Mouse (Mus musculus): ENCODE data around the gene 3830406C13Rik. TPM values are rescaled to one million over a fixed set of nuclear protein-coding genes. Genes with fewer than 3 reads are reported as not detected.
A peak's percentile ranks its signal among the peaks of the same experiment; 100 is the strongest.
"Not testable (repeated sequence)": the region's sequence is repeated elsewhere in the genome, so short reads cannot be mapped to it uniquely, and the experiment has no call there.

Gene 3830406C13Rik
- total RNA-seq (2021): 10 to 100 TPM; 27.4 to 30.1 TPM
- long read RNA-seq, experiment 1, transcript 3830406C13Rik-206 (5 exons, 2,292 nt): minor isoform, 6 of 26 reads
- long read RNA-seq, experiment 1, transcript 3830406C13Rik-202 (5 exons, 2,452 nt): major isoform, 9 of 26 reads
- long read RNA-seq, experiment 1, partial matches to known transcripts: 2 of 26 reads
- long read RNA-seq, experiment 1, other reads (novel, unspliced or antisense): 5 of 26 reads
- long read RNA-seq, experiment 2, transcript 3830406C13Rik-202 (5 exons, 2,452 nt): major isoform, 10 of 21 reads
- long read RNA-seq, experiment 2, partial matches to known transcripts: 2 of 21 reads
- long read RNA-seq, experiment 2, other reads (novel, unspliced or antisense): 3 of 21 reads

DNA sequence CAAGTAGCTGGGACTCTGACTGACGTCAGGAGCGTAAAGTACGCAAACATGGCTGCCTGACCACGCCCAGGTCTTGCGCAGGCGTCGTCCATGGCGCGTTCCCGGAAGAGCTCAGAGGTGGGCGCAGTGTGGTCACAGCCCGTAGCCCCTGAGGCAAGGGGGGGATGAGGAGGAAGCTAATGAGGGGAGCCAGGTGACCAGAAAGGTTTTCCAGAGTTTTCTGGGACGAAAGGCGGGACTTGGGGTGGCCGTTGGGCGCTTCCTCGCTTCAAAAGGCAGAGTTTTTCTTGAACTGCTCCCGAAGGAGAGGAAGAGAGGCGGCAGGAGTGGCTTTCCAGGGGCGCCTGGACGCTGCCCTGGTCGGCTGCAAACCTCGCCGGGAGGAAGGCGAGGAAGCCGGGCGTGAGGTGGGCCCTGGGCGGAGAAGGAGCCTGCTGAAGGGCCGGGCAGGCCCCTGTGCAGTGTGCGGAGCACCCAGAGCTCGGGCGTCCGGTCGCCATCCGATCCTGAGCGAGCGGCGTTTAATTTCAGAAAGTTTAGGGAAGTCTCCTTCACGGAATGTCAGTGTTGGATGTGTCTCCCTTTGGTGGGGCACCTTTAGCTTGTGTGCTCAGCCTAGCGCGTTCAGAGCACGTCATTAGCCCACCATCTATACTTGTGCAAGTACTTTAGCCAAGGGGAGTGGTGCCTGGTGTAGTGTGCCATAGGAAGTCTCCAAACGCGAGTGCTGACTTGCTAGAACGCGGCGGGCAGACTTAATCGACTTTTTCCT lies at the start of gene 3830406C13Rik:
Gene 3830406C13Rik, plus strand, starts transcription at position 33 of the 772 bp plus-strand sequence.
- peak; percentile 83 to 85 for DNase-seq (ENCODE audit: extremely low spot score in 1 of 2, low spot score in 2 of 2)
- Histone ChIP-seq H3K4me3 (peak within 1 kb of the TSS; percentile 59), H3K27ac (peak within 1 kb of the TSS; percentile 93)
- no peak for TF ChIP-seq CTCF (IDR thresholded peaks at IDR 0.05)
- intact Hi-C loops (cut with DNase I): no loop called here

DNA sequence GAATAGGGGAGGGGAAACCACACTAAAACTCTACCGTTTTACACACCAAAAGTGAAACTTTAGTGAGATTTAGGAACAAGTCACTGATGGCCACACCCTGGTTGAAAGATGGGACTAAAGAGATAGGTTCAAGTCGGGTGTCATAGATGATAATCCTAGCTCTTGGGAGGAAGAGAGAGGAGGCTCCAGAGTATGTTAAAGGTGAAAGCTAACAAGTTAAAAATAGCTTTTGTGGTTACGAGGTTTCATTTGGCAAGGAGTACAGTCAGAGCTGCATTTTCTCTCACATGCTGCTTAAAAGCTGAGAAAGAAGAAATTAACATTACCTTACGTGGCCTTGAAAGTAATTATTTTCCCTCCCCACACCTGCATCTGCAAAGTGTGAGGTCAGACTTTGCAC lies 40.2 kb upstream of the 3830406C13Rik start:
- H3K4me3 ChIP-seq: no peak overlapping the region

DNA sequence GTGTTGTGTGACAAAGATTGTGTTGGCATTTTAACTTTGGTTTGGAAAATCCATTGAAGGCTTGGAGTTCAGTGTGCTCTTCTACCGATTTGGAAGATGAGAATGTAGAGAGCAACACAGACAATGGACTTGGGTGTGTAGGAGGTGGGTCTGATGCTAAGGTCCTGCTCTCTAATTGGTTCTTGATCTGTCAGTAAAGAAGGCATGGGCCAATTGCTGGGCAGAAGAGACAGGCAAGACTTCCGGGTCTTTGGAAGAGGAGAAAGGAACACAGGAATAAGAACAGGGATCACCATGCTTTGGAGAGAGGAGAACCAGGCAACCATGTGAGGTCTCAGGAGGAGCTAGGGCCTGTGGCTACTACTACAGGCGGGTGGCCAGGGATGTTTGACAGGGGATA lies 7.9 kb upstream of the 3830406C13Rik start:
- no peak for DNase-seq (ENCODE audit: extremely low spot score in 1 of 2, low spot score in 2 of 2)
- no peak for TF ChIP-seq CTCF (IDR thresholded peaks at IDR 0.05)
- Histone ChIP-seq H3K4me3 (no peak overlapping the region), H3K27ac (no peak overlapping the region)
- intact Hi-C loops (cut with DNase I): loop anchor here (5.0 kb wide), 1 partner anchor 34 kb away; no protein-coding TSS in a partner anchor

More for the DNA sequence above, 40.2 kb upstream of the 3830406C13Rik start:
- TF ChIP-seq CTCF (IDR thresholded peaks at IDR 0.05): no peak
- no peak overlapping the region for H3K27ac ChIP-seq
- intact Hi-C loops (cut with DNase I): loop anchor here (5.0 kb wide), 1 partner anchor 34 kb away; no protein-coding TSS in a partner anchor
- DNase-seq (ENCODE audit: extremely low spot score in 1 of 2, low spot score in 2 of 2): no peak

DNA sequence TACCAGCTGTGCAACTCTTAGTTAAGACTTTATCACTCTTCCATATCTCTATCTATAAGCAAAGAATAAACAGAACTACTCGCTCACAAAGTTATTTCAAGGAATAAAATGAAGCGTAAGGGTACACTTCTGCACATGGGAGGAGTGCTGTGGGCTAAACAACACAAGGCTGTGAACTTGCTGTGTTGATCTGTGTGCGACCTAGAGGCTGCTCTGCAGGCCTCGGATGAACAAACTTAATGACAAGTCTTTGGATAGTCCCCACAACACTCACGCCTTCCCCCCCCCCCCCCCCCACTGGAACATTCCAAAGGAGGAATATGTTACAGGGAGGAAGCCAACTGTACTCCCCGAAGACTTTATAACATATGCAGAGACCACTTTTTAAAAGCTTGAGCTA lies 332 bp upstream of the 3830406C13Rik start, which contains the start of gene Gm49355:
Gene Gm49355, plus strand, starts transcription at position 336 of the 400 bp plus-strand sequence.
- H3K27ac ChIP-seq: peak within 1 kb of the TSS; percentile 93
- no peak for DNase-seq (ENCODE audit: extremely low spot score in 1 of 2, low spot score in 2 of 2)
- intact Hi-C loops (cut with DNase I): no loop called here
- no peak for TF ChIP-seq CTCF (IDR thresholded peaks at IDR 0.05)
- H3K4me3 ChIP-seq: peak within 1 kb of the TSS; percentile 59

DNA sequence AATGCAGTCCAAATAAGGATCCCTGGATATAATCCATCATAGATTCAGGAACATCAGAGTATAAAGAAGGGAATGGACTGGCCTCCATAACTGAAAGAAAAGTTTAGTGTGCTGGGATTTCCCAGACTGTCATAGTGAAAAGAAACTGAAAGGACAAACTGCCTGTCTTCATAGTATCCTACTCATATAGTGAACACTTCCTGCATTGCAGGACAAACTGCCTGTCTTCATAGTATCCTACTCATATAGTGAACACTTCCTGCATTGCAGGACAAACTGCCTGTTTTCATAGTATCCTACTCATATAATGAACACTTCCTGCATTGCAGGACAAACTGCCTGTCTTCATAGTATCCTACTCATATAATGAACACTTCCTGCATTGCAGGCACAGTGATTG lies 5.8 kb downstream of the 3830406C13Rik start:
- H3K4me3 ChIP-seq; intact Hi-C loops (cut with DNase I); DNase-seq (ENCODE audit: extremely low spot score in 1 of 2, low spot score in 2 of 2); H3K27ac ChIP-seq: not testable (repeated sequence)

DNA sequence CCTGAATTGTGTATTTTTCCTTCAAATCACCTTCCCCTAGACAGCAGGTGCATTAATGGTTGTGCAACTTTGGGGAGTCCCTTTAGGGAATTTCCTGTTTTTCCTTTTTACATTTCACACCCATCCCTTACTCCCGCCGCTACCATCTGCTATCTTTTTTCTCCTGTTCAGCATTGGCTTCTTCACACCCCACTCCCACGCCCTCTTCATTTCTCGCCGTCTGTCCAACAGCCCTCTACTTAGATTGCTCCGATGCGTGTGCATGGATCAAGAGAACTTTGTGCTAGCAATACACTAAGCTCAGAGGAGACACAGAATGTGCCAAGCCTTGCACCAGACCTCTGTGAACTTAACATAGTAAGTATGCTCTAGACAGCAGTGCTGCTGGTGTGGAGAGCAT lies 12.4 kb downstream of the 3830406C13Rik start:
- Histone ChIP-seq H3K4me3 (no peak overlapping the region), H3K27ac (no peak overlapping the region)
- DNase-seq (ENCODE audit: extremely low spot score in 1 of 2, low spot score in 2 of 2): peak; percentile 68 to 70
- intact Hi-C loops (cut with DNase I): loop anchor here (2.0 to 5.0 kb wide), 2 partner anchors 44 to 134 kb away; no protein-coding TSS in a partner anchor
- no peak for TF ChIP-seq CTCF (IDR thresholded peaks at IDR 0.05)

DNA sequence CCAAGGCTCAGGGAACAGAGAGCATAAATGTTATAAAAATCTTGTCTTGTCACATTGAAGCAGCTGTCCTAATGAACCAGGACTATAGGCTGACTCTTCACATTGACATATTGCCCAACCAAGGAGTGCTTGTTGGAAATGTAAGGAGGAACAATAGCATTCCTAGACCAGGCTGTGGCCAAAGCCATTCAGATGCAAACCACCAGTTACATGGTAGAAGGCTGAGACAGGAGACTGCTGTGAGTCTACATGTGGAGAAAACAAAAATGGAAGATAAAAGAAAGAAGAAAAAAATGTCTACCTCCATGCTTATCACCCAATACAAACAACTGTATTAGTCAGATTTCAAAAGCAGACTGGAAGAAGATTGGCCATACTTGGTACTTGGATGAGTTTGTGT lies 15.2 kb downstream of the 3830406C13Rik start:
- Histone ChIP-seq H3K27ac (no peak overlapping the region), H3K4me3 (no peak overlapping the region)
- intact Hi-C loops (cut with DNase I): loop anchor here (5.0 kb wide), 1 partner anchor 137 kb away; no protein-coding TSS in a partner anchor
- TF ChIP-seq CTCF (IDR thresholded peaks at IDR 0.05): no peak
- no peak for DNase-seq (ENCODE audit: extremely low spot score in 1 of 2, low spot score in 2 of 2)

DNA sequence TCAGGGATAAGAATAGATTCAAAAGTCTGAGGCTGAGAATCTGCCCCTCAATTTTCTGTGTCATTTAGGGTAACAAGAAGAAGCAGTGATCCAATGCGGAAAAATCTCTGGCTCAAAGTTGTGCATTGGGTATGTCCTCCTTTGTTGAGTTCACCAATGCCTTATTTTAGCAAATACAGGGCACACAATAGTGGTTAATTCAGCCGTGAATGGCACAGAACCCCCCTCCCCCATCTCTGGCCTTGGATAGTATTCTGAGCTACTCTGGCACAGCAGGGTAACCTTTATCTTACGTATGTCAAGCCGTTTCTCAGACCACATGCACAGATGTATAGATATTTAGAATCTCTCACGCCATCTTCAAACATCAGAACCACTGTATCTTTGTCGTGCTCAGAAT lies 15.7 kb downstream of the 3830406C13Rik start:
- no peak overlapping the region for H3K4me3 ChIP-seq
- no peak for TF ChIP-seq CTCF (IDR thresholded peaks at IDR 0.05)
- DNase-seq (ENCODE audit: extremely low spot score in 1 of 2, low spot score in 2 of 2): no peak
- H3K27ac ChIP-seq: no peak overlapping the region
- intact Hi-C loops (cut with DNase I): loop anchor here (1.0 to 5.0 kb wide), 3 partner anchors 67 to 232 kb away; no protein-coding TSS in a partner anchor

DNA sequence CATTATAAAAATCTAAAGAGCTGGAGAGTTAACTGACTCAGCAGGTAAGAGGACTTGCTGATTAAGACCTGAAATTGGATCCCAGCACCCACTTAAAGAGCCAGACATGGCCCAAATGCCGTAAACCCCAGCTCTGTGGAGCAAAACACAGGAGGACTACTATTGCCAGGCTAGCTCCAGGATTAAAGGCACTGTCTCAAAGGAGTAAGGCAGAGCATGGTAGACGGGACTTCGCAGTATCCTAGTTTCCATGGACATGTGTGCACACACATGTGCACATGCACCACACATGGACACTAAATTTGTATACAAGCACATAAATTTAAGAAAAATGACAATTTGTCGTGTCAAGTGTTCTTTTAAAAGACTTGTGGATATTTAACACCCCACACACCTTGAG lies 16.3 kb downstream of the 3830406C13Rik start:
- intact Hi-C loops (cut with DNase I): loop anchor here (1.0 to 2.0 kb wide), 2 partner anchors 67 to 231 kb away; no protein-coding TSS in a partner anchor
- no peak overlapping the region for H3K4me3 ChIP-seq
- no peak for DNase-seq (ENCODE audit: extremely low spot score in 1 of 2, low spot score in 2 of 2)
- TF ChIP-seq CTCF (IDR thresholded peaks at IDR 0.05): no peak
- no peak overlapping the region for H3K27ac ChIP-seq

DNA sequence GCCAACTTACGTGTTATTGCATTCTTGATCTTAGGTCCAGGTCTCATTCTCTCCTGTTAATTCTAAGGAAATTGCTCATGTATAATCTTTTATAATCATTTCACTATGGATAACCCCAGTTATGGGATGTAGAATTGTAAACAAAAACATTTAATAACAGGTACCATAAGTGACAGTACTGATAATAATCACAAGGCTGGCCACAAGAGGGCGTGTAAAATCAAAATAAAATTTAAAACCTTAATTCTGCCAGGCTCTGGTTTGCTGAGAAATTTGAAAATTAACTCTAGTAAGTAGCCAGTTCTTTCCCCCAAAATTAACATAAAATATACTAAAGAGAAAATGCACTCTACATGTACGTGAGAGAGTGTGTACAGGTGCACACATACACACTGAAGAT lies 16.7 kb downstream of the 3830406C13Rik start:
- intact Hi-C loops (cut with DNase I): loop anchor here (1.0 to 2.0 kb wide), 2 partner anchors 66 to 231 kb away; no protein-coding TSS in a partner anchor
- no peak overlapping the region for H3K27ac ChIP-seq
- DNase-seq (ENCODE audit: extremely low spot score in 1 of 2, low spot score in 2 of 2): peak in 1 of 2 experiments; percentile 22

DNA sequence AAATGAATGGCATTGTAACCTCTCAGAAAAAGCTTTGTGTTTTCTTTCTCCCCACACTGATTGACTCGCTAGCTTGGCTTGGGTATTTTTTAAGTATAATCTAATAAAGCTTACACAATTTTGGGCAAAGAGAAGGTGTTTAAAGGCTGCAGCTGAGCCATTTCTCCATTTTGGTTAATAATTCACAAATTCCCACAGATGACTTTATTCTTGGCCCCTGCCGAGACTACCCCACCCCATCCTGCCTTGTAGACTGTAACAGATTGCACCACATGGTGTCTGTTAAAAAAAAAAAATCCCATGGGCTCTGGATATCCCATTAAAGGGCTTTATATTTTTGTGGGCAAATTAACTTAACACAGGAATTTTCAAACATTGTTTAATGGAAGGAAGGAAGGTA lies 19.1 kb downstream of the 3830406C13Rik start:
- no peak for DNase-seq (ENCODE audit: extremely low spot score in 1 of 2, low spot score in 2 of 2)
- intact Hi-C loops (cut with DNase I): no loop called here
- Histone ChIP-seq H3K27ac (no peak overlapping the region), H3K4me3 (no peak overlapping the region)
- no peak for TF ChIP-seq CTCF (IDR thresholded peaks at IDR 0.05)

More for the DNA sequence above, 16.7 kb downstream of the 3830406C13Rik start:
- TF ChIP-seq CTCF (IDR thresholded peaks at IDR 0.05): peak; percentile 67
- H3K4me3 ChIP-seq: no peak overlapping the region

DNA sequence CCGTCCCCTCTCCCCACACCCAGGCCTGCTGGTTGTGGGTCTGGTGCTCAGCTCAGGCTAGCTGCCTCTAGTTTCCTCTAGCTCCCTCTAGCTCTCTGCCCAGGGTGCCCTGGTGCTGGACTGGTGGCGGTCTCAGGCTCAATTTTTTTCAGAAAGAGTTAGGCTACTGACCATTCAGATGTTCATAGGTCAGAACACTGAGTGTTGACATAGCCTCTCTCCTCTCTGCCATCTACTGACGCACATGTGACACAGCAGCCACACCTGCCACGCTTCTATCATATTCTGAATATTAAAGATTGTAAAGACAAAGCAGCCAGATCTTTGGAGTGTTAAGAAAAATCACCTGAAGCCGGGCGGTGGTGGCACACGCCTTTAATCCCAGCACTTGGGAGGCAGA lies 49.6 kb downstream of the 3830406C13Rik start:
- no peak; the same call in 1 of the 2 replicates for TF ChIP-seq CTCF (IDR thresholded peaks at IDR 0.05)
- Histone ChIP-seq H3K27ac (no peak overlapping the region), H3K4me3 (no peak overlapping the region)
- intact Hi-C loops (cut with DNase I): no loop called here
- no peak for DNase-seq (ENCODE audit: extremely low spot score in 1 of 2, low spot score in 2 of 2)
